Mouse (Mus musculus): ENCODE results near the gene Morn4. TPM values are rescaled to one million over a fixed set of nuclear protein-coding genes. Genes with fewer than 3 reads are reported as not detected.

Gene Morn4
- polyA plus RNA-seq, 1 experiment from 2014 or later, result 27.6 TPM

GRCm38 (mm10) chr19:42045269-42046102 is 40.7 kb downstream of the Morn4 start, which contains the start of gene Hoga1:
TSS of gene Hoga1 (plus strand) at chr19:42045610.
- Histone ChIP-seq H3K4me1 (ENCODE audit: control insufficient read depth, insufficient read depth, low read length) (no peaks in the 10 kb centered on the region), H3K4me3 (ENCODE audit: low read depth, low read length) (peak within 1 kb of the TSS; percentile 26), H3K4me2 (replicated peaks; ENCODE audit: low read depth, low read length) (peak within 1 kb of the TSS; percentile 39), H3K9ac (replicated peaks; ENCODE audit: low read depth, low read length) (peak within 1 kb of the TSS; percentile 37), H3K27me3 (ENCODE audit: control insufficient read depth, insufficient read depth, low read length) (no peaks in the 10 kb centered on the region), H3K9me3 (ENCODE audit: control insufficient read depth, low read depth, low read length) (no peaks in the 10 kb centered on the region), H3K27ac (ENCODE audit: low read length) (no peak within 1 kb of the TSS), H3K36me3 (ENCODE audit: control insufficient read depth, insufficient read depth, low read length) (no peaks in the 10 kb centered on the region)
- WGBS, result 26% methylated on average over 23 of the region's 23 CpGs
- peak; percentile 89 for ATAC-seq (ENCODE audit: insufficient number of reproducible peaks, insufficient read depth, low FRiP score, low read depth)

DNA sequence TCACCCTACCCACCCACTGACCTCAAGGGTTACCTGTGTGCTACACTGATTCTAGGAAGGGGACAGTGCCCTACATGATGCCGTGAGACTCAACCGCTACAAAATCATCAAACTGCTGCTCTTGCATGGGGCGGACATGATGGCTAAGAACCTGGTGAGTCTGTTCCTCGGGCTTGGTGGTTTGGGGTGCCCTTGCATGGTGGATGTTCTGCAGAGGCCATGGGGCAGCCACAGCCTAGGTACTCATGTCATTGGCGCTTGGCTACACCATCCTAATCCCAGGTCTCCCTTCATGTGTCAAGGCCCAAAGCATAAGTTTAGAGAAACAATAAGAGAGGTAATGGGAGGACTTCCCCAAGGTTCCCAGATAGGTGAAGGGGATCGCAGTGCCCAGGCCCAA is 42.2 kb downstream of the Morn4 start:
- ATAC-seq (ENCODE audit: insufficient number of reproducible peaks, insufficient read depth, low FRiP score, low read depth), result no peak
- Histone ChIP-seq H3K27me3 (ENCODE audit: control insufficient read depth, insufficient read depth, low read length) (no peaks in the 10 kb centered on the region), H3K36me3 (ENCODE audit: control insufficient read depth, insufficient read depth, low read length) (no peaks in the 10 kb centered on the region), H3K4me3 (ENCODE audit: low read depth, low read length) (no peak overlapping the region), H3K4me2 (replicated peaks; ENCODE audit: low read depth, low read length) (no peak overlapping the region), H3K9ac (replicated peaks; ENCODE audit: low read depth, low read length) (no peak overlapping the region), H3K27ac (ENCODE audit: low read length) (no peak overlapping the region), H3K9me3 (ENCODE audit: control insufficient read depth, low read depth, low read length) (no peaks in the 10 kb centered on the region), H3K4me1 (ENCODE audit: control insufficient read depth, insufficient read depth, low read length) (no peaks in the 10 kb centered on the region)
- 94% methylated on average over 6 of the region's 6 CpGs for WGBS

GRCm38 (mm10) chr19:42038310-42038709 is 47.8 kb downstream of the Morn4 start:
- Histone ChIP-seq H3K4me3 (ENCODE audit: low read depth, low read length) (no peak overlapping the region), H3K36me3 (ENCODE audit: control insufficient read depth, insufficient read depth, low read length) (peaks cover 6% of the 10 kb centered on the region; the same call in 1 of the 2 replicates), H3K4me1 (ENCODE audit: control insufficient read depth, insufficient read depth, low read length) (0 out of 2 replicates have a peak, but pooled peaks cover 3% of the 10 kb centered on the region), H3K27me3 (ENCODE audit: control insufficient read depth, insufficient read depth, low read length) (no peaks in the 10 kb centered on the region), H3K4me2 (replicated peaks; ENCODE audit: low read depth, low read length) (no peak overlapping the region), H3K9ac (replicated peaks; ENCODE audit: low read depth, low read length) (no peak overlapping the region), H3K27ac (ENCODE audit: low read length) (no peak overlapping the region), H3K9me3 (ENCODE audit: control insufficient read depth, low read depth, low read length) (no peaks in the 10 kb centered on the region)
- 89% methylated on average over 12 of the region's 12 CpGs for WGBS
- ATAC-seq (ENCODE audit: insufficient number of reproducible peaks, insufficient read depth, low FRiP score, low read depth), result no peak

DNA sequence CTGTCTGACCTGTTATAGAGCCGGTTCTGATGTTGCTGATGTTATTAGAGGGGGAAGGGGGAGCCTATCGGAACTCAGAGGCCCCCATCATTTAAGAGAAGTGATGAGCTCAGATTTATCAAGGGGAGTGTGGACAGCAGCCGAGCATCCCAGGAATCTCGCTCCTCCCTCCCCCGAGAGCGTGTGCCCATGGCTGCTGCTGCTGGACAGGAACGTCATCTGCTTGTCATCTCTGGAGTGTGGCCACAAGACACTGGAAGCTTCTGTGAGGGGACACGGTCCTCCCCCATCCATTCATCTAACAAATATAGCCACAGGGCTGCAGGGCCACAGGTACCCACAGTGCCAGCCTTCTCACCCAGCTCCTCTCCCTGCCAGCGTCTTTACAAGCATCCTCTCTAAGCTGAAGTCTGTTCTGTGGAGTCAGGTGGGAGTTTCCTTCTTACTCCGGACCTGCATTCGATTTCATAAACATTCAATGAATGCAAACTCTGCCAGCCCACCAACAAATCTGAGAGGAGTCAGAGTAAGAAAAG is 48.9 kb downstream of the Morn4 start:
- peaks cover 6% of the 10 kb centered on the region; the same call in 1 of the 2 replicates for H3K36me3 ChIP-seq (ENCODE audit: control insufficient read depth, insufficient read depth, low read length)
- H3K9me3 ChIP-seq (ENCODE audit: control insufficient read depth, low read depth, low read length), result no peaks in the 10 kb centered on the region
- 61% methylated on average over 11 of the region's 11 CpGs for WGBS

GRCm38 (mm10) chr19:42036357-42036756 is 49.8 kb downstream of the Morn4 start:
- peaks cover 6% of the 10 kb centered on the region; the same call in 1 of the 2 replicates for H3K36me3 ChIP-seq (ENCODE audit: control insufficient read depth, insufficient read depth, low read length)
- no peak overlapping the region for H3K4me2 ChIP-seq (replicated peaks; ENCODE audit: low read depth, low read length)
- H3K9ac ChIP-seq (replicated peaks; ENCODE audit: low read depth, low read length), result no peak overlapping the region
- H3K27me3 ChIP-seq (ENCODE audit: control insufficient read depth, insufficient read depth, low read length), result no peaks in the 10 kb centered on the region
- 78% methylated on average over 3 of the region's 3 CpGs for WGBS
- 0 out of 2 replicates have a peak, but pooled peaks cover 3% of the 10 kb centered on the region for H3K4me1 ChIP-seq (ENCODE audit: control insufficient read depth, insufficient read depth, low read length)
- ATAC-seq (ENCODE audit: insufficient number of reproducible peaks, insufficient read depth, low FRiP score, low read depth), result no peak
- no peak overlapping the region for H3K4me3 ChIP-seq (ENCODE audit: low read depth, low read length)
- H3K9me3 ChIP-seq (ENCODE audit: control insufficient read depth, low read depth, low read length), result no peaks in the 10 kb centered on the region
- H3K27ac ChIP-seq (ENCODE audit: low read length), result no peak overlapping the region

More for the DNA sequence above, 48.9 kb downstream of the Morn4 start:
- Histone ChIP-seq H3K4me1 (ENCODE audit: control insufficient read depth, insufficient read depth, low read length) (0 out of 2 replicates have a peak, but pooled peaks cover 3% of the 10 kb centered on the region), H3K27ac (ENCODE audit: low read length) (no peak overlapping the region), H3K27me3 (ENCODE audit: control insufficient read depth, insufficient read depth, low read length) (no peaks in the 10 kb centered on the region), H3K4me2 (replicated peaks; ENCODE audit: low read depth, low read length) (no peak overlapping the region), H3K4me3 (ENCODE audit: low read depth, low read length) (no peak overlapping the region), H3K9ac (replicated peaks; ENCODE audit: low read depth, low read length) (no peak overlapping the region)
- ATAC-seq (ENCODE audit: insufficient number of reproducible peaks, insufficient read depth, low FRiP score, low read depth), result no peak

DNA sequence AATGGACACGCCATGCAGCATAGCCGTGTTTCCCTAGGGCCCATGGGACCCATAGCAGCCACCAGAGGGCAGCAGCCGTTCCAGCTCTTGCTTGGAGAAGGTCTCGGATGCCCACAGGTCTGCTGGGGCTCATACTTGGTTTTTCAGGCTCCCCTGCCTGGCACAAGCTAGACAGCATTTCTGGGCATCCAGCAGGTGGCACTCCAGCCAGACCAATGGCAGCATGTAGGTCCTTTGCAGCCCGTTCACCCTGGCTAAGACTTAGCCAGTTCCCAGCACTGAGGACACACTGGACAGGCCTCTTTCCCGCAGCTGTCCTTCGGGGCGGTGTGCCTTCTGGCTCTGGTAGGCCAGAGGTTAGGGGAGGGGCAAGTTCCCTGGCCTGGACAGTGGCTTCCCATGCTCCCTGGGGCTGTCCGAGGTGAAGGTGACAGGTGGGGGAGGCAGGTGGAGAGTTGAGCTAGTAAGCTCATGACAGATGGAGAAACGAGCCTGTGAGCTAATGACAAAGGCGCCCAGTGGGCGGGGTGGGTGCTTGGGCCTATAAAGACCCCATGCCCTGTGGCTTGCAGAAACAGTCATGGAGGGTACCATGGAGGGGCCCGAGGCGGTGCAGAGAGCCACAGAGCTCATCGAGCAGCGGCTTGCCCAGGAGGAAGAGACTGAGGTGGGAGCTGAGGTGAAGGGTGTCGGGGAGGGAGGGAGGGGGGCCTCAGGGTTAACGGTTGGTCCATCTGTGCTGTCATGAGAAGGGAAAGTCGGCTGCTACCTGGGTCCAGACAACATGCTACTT is 50.5 kb downstream of the Morn4 start, which contains the start of gene Ankrd2:
TSS of gene Ankrd2 (plus strand) at position 545 of the 793 bp plus-strand sequence.
- H3K27me3 ChIP-seq (ENCODE audit: control insufficient read depth, insufficient read depth, low read length), result no peaks in the 10 kb centered on the region
- ATAC-seq (ENCODE audit: insufficient number of reproducible peaks, insufficient read depth, low FRiP score, low read depth), result peak; percentile 77; the same call in 1 of the 2 replicates
- WGBS, result 64% methylated on average over 19 of the region's 19 CpGs

DNA sequence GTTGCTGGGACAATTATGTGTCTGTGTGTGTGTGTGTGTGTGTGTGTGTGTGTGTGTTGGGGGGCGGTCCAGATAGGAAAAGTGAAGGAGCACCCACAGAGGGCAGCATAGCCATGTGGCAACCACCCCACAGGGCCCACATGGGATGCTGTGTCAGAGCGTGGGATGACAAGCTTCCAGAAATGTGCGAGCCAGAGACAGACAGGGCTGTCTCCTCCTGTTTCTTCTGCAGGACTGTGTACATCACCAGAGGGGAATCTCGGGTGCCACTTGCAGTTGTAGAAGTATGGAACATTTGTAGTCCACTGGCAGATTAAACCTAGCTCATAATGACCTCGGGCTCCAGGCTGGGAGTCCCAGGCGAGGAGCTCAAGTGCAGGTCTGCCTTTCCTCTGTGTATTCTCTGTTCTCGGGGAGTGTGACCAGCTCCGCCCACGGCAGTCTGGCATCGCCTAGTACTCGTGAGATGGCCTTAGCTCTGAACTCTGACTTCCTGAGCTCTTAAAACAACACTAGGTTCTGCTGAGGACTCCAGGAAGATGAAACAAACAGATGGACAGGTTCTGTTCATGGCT is 51.2 kb downstream of the Morn4 start:
- Histone ChIP-seq H3K4me3 (ENCODE audit: low read depth, low read length) (no peak overlapping the region), H3K4me2 (replicated peaks; ENCODE audit: low read depth, low read length) (no peak overlapping the region), H3K27me3 (ENCODE audit: control insufficient read depth, insufficient read depth, low read length) (no peaks in the 10 kb centered on the region), H3K9me3 (ENCODE audit: control insufficient read depth, low read depth, low read length) (no peaks in the 10 kb centered on the region), H3K36me3 (ENCODE audit: control insufficient read depth, insufficient read depth, low read length) (peaks cover 6% of the 10 kb centered on the region; the same call in 1 of the 2 replicates), H3K4me1 (ENCODE audit: control insufficient read depth, insufficient read depth, low read length) (0 out of 2 replicates have a peak, but pooled peaks cover 3% of the 10 kb centered on the region), H3K9ac (replicated peaks; ENCODE audit: low read depth, low read length) (no peak overlapping the region), H3K27ac (ENCODE audit: low read length) (no peak overlapping the region)
- ATAC-seq (ENCODE audit: insufficient number of reproducible peaks, insufficient read depth, low FRiP score, low read depth), result peak; percentile 7; the same call in 1 of the 2 replicates
- WGBS, result 52% methylated on average over 11 of the region's 11 CpGs

More for the DNA sequence above, 50.5 kb downstream of the Morn4 start, which contains the start of gene Ankrd2:
- Histone ChIP-seq H3K4me1 (ENCODE audit: control insufficient read depth, insufficient read depth, low read length) (0 out of 2 replicates have a peak, but pooled peaks cover 3% of the 10 kb centered on the region), H3K4me3 (ENCODE audit: low read depth, low read length) (no peak within 1 kb of the TSS), H3K9ac (replicated peaks; ENCODE audit: low read depth, low read length) (no peak within 1 kb of the TSS), H3K4me2 (replicated peaks; ENCODE audit: low read depth, low read length) (no peak within 1 kb of the TSS), H3K9me3 (ENCODE audit: control insufficient read depth, low read depth, low read length) (no peaks in the 10 kb centered on the region), H3K27ac (ENCODE audit: low read length) (no peak within 1 kb of the TSS), H3K36me3 (ENCODE audit: control insufficient read depth, insufficient read depth, low read length) (peaks cover 6% of the 10 kb centered on the region; the same call in 1 of the 2 replicates)

Data from stomach, embryonic 14.5 days (tissue).